Mouse (Mus musculus) telencephalon, adult 2 months (tissue): Measurements from ENCODE around the gene Sall1.

ENCODE experiments used
- DNase-seq: peaks from one replicate; pipeline ENCODE4 v3.0.0-alpha.2; 2011; ENCODE audit warnings: low read depth, low spot score

The Sall1 gene

GRCm38 (mm10) chr8:88991780-88992509 lies 52.0 kb downstream of the Sall1 start:
- no peak for DNase-seq

- DNase-seq = no peak
These were observed 52.8 kb downstream of the Sall1 start for GRCm38 (mm10) chr8:88991176-88991575.

GRCm38 (mm10) chr8:88989002-88989401 lies 55.0 kb downstream of the Sall1 start:
- DNase-seq = no peak

GRCm38 (mm10) chr8:88983468-88983867 lies 60.5 kb downstream of the Sall1 start:
- DNase-seq = no peak
